Mouse (Mus musculus): ENCODE measurements around the gene Myo1g.

DNA sequence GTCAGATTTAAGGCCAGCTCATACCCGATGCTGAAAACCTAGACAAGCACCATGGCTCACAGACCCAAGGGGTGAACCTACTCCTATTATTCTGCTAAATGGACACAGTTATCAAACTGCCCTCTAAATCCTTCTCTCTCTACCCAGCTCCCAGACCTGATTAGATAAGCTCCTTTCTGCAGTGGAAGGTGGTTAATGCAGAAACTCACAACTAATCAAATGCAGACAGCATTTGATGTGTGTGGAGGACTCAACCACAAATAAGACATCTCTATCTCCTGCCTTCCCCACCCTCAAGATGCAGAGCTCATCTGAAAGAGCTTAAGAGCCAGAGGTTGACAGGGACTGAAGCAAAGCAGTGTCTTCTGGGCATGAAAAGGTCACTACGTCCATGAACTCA is 37.7 kb downstream of the Myo1g start:
- TF ChIP-seq POLR2A (IDR thresholded peaks at IDR 0.05; ENCODE audit: low read depth, low read length) (no peak), CTCF (IDR thresholded peaks at IDR 0.05; ENCODE audit: extremely low read depth, insufficient read depth, insufficient read length, insufficient replicate concordance) (no peak)
